1 mouse cellular context compared by ENCODE assay signal in the genomic region with DNA sequence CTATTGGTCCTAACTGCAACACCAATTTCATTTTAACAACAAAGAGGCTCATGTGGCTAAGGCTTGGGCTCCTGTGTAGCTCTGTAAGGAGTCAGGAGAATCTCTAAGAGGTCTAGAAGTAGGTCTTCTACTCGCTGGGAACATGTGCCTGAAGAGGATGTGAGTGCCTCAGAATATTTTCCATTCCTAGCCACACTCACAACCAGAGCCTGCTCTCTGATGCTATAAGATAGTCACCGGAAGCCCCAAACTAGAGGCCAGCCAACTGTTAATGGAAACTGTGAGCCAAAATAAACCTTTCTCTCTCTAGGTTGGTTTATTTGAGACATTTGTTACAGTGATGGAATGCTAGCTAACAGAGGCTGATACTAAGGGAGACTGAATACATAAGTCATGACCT.
TF ChIP-seq lines count a peak whose summit lies in the region.

No protein-coding gene starts in this region.

TF ChIP-seq in CH12.LX, 34 proteins besides CTCF, POLR2A, EP300 and RAD21 (continued from another document):
- TF ChIP-seq NELFE (IDR thresholded peaks at IDR 0.05; ENCODE audit: low read depth, low read length) (no peak), POLR2AphosphoS2 (IDR thresholded peaks at IDR 0.05; ENCODE audit: low read depth, low read length) (peak; percentile 4; the same call in 1 of the 2 replicates), SMC3 (IDR thresholded peaks at IDR 0.05; ENCODE audit: low read depth, low read length) (no peak; the same call in 1 of the 2 replicates), BHLHE40 (IDR thresholded peaks at IDR 0.05; ENCODE audit: low read depth, low read length) (peak; percentile 82), PAX5 (IDR thresholded peaks at IDR 0.05; ENCODE audit: low read length) (no peak), ETS1 (conservative IDR thresholded peaks at IDR 0.05; ENCODE audit: low read depth, low read length) (peak; percentile 89), CHD2 (IDR thresholded peaks at IDR 0.05; ENCODE audit: low read length) (peak; percentile 69), USF1 (IDR thresholded peaks at IDR 0.05; ENCODE audit: low read depth, low read length) (no peak), KAT2A (IDR thresholded peaks at IDR 0.05; ENCODE audit: insufficient replicate concordance, low read length) (no peak), GABPA (IDR thresholded peaks at IDR 0.05; ENCODE audit: insufficient replicate concordance, low read depth, low read length) (no peak)
